ENCODE assay signal across 11 mouse cellular contexts in the genomic region with DNA sequence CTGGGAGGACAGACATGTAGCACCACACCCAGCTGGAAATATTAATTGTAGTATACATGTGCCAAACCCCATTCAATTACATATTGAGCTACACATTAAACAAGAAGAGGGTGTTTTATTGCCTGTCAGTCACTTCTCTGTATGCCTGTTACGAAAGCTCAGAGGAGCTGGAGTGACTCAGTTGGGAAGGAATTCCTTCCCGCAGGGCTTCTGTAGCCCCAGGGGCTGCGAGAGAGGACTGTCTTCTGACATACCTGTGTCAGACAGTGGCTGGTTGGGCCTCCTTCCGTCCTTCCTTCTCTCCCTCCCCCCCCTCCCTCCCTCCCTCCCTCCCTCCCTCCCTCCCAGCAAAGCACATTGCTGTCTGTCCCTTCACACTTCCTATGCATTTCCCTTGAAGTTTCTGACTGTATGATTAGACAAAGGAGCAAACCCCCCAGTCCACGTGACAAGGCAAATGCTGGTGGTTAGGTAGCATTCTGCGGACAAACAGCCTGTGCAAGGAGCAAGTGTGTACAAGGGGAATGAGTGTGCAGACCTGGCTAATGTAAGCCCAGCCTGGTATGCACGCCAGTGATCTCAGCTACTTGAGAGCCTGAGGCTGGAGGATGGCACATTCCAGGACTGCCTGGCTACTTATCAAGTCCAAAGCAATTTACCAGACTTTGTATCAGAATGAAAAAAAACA. TPM values are rescaled to one million over a fixed set of nuclear protein-coding genes. Genes with fewer than 3 reads are reported as not detected.
A peak's percentile ranks its signal among the peaks of the same experiment; 100 is the strongest.
DNase-seq lines count a peak whose midpoint lies in the region; ATAC-seq and TF ChIP-seq lines count a peak whose summit lies in the region.
"Had no signal": no experiment of that assay in that cellular context is flagged by ENCODE, and none has a peak within 500 bp of the region (broad histone marks: within the 10 kb centered on the region; RNA-seq: fewer than 3 reads in every experiment).

No protein-coding gene starts in this region.

- H3K27me3 ChIP-seq in lung, embryonic 15.5 days = no peaks in the 10 kb centered on the region
- H3K27me3 ChIP-seq in forebrain, postnatal 0 days (ENCODE audit: insufficient read depth, low read length) = no peaks in the 10 kb centered on the region
- H3K27me3 ChIP-seq in neural tube, embryonic 15.5 days (replicated peaks) = no peaks in the 10 kb centered on the region
- H3K27me3 ChIP-seq in kidney, embryonic 15.5 days = no peaks in the 10 kb centered on the region
- H3K27me3 ChIP-seq: hindbrain, embryonic 12.5 days; neural tube, embryonic 12.5 days had no signal

- no peaks in the 10 kb centered on the region for H3K36me3 ChIP-seq in lung, embryonic 15.5 days
- H3K36me3 ChIP-seq in forebrain, postnatal 0 days (ENCODE audit: insufficient read depth) = no peaks in the 10 kb centered on the region; the same call in 1 of the 2 replicates
- H3K36me3 ChIP-seq in neural tube, embryonic 15.5 days = no peaks in the 10 kb centered on the region
- no peaks in the 10 kb centered on the region for H3K36me3 ChIP-seq in kidney, embryonic 15.5 days
- H3K36me3 ChIP-seq: neural tube, embryonic 12.5 days had no signal

- no peaks in the 10 kb centered on the region for H3K9me3 ChIP-seq in lung, embryonic 15.5 days
- H3K9me3 ChIP-seq in forebrain, postnatal 0 days (ENCODE audit: low read length) = no peaks in the 10 kb centered on the region
- H3K9me3 ChIP-seq in neural tube, embryonic 15.5 days (replicated peaks) = no peaks in the 10 kb centered on the region
- H3K9me3 ChIP-seq in kidney, embryonic 15.5 days (replicated peaks) = no peaks in the 10 kb centered on the region
- H3K9me3 ChIP-seq: hindbrain, embryonic 12.5 days; neural tube, embryonic 12.5 days had no signal

- no peak for TF ChIP-seq CTCF in forebrain, postnatal 0 days (IDR thresholded peaks at IDR 0.05; ENCODE audit: low read depth)

- peak; percentile 38; the same call in 1 of the 2 replicates for ATAC-seq in lung, embryonic 15.5 days (ENCODE audit: borderline replicate concordance, extremely low read depth, low FRiP score, low TSS enrichment)
- ATAC-seq in forebrain, postnatal 0 days = no peak
- no peak for ATAC-seq in neural tube, embryonic 15.5 days (ENCODE audit: low FRiP score)
- no peak for ATAC-seq in kidney, embryonic 15.5 days (replicated peaks; ENCODE audit: low FRiP score)
- ATAC-seq: activated CD4-positive, CD25-positive, alpha-beta regulatory T cell, adult 4 months had no signal

- no peak overlapping the region for H3K4me2 ChIP-seq in lung, embryonic 15.5 days
- no peak overlapping the region for H3K4me2 ChIP-seq in forebrain, postnatal 0 days (ENCODE audit: low read depth)
- H3K4me2 ChIP-seq in neural tube, embryonic 15.5 days = no peak overlapping the region
- H3K4me2 ChIP-seq in kidney, embryonic 15.5 days = no peak overlapping the region
- H3K4me2 ChIP-seq: hindbrain, embryonic 12.5 days; neural tube, embryonic 12.5 days had no signal

- H3K4me3 ChIP-seq in lung, embryonic 15.5 days = no peak overlapping the region
- no peak overlapping the region for H3K4me3 ChIP-seq in forebrain, postnatal 0 days (ENCODE audit: low read depth, low read length)
- no peak overlapping the region for H3K4me3 ChIP-seq in neural tube, embryonic 15.5 days (replicated peaks)
- no peak overlapping the region for H3K4me3 ChIP-seq in kidney, embryonic 15.5 days (replicated peaks)
- H3K4me3 ChIP-seq: hindbrain, embryonic 12.5 days; neural tube, embryonic 12.5 days had no signal

- peak overlapping the region; percentile 45 for H3K27ac ChIP-seq in lung, embryonic 15.5 days
- H3K27ac ChIP-seq in forebrain, postnatal 0 days (ENCODE audit: low read depth, low read length) = peak overlapping the region; percentile 50; the same call in 1 of the 2 replicates
- H3K27ac ChIP-seq in neural tube, embryonic 15.5 days (replicated peaks) = 0 out of 2 replicates have a peak overlapping the region, but pooled peaks have one; percentile 9
- no peak overlapping the region for H3K27ac ChIP-seq in kidney, embryonic 15.5 days
- H3K27ac ChIP-seq: neural tube, embryonic 12.5 days had no signal

- no peak overlapping the region for H3K9ac ChIP-seq in lung, embryonic 15.5 days
- H3K9ac ChIP-seq in forebrain, postnatal 0 days = no peak overlapping the region
- no peak overlapping the region for H3K9ac ChIP-seq in neural tube, embryonic 15.5 days (replicated peaks)
- no peak overlapping the region for H3K9ac ChIP-seq in kidney, embryonic 15.5 days
- H3K9ac ChIP-seq: hindbrain, embryonic 12.5 days; neural tube, embryonic 12.5 days had no signal

- DNase-seq in lung, postnatal 10 days = no peak
- DNase-seq in ZHBTc4 (ENCODE audit: low read depth, low spot score) = peak; percentile 91
- DNase-seq in forebrain, postnatal 0 days = no peak
- no peak for DNase-seq in layer of hippocampus, adult 11-12 months (ENCODE audit: low spot score)
- DNase-seq in left cerebral cortex, adult 11 months (ENCODE audit: low spot score) = no peak

- peaks cover 27% of the 10 kb centered on the region for H3K4me1 ChIP-seq in lung, embryonic 15.5 days
- peaks cover 8% of the 10 kb centered on the region; the same call in 1 of the 2 replicates for H3K4me1 ChIP-seq in forebrain, postnatal 0 days (ENCODE audit: insufficient read depth)
- H3K4me1 ChIP-seq in neural tube, embryonic 15.5 days = peaks cover 31% of the 10 kb centered on the region
- peaks cover 48% of the 10 kb centered on the region for H3K4me1 ChIP-seq in kidney, embryonic 15.5 days

- WGBS in lung, embryonic 15.5 days = 24% methylated on average over 6 of the region's 7 CpGs
- WGBS in forebrain, postnatal 0 days = 53% methylated on average over 7 of the region's 7 CpGs
- WGBS in neural tube, embryonic 15.5 days = 66% methylated on average over 7 of the region's 7 CpGs
- 51% methylated on average over 7 of the region's 7 CpGs for WGBS in kidney, embryonic 15.5 days

RNA-seq across cellular contexts. Expression of a gene that starts 9.6 kb away (rescaled TPM):
- polyA plus RNA-seq in lung, embryonic 15.5 days (2015; fragmentation: Nextera tagmentation; extraction: Ambion mirVana) = 21.4 and 22.6 TPM in 2 replicates
- 11.0 and 11.5 TPM in 2 replicates for total RNA-seq in forebrain, postnatal 0 days (2014; rRNA removed)
- polyA plus RNA-seq in forebrain, postnatal 0 days (2015; fragmentation: Nextera tagmentation; extraction: Ambion mirVana) = 19.1 and 22.4 TPM in 2 replicates
- polyA plus RNA-seq in neural tube, embryonic 15.5 days (2015; fragmentation: Nextera tagmentation; extraction: Ambion mirVana) = 30.6 and 31.2 TPM in 2 replicates
- 21.9 and 22.4 TPM in 2 replicates for polyA plus RNA-seq in kidney, embryonic 15.5 days (2015; fragmentation: Nextera tagmentation; extraction: Ambion mirVana)

RNA-seq across cellular contexts. Expression of a gene that starts 49.9 kb away (rescaled TPM):
- 0.28 TPM in 1 of 2 replicates, not detected in the other for polyA plus RNA-seq in lung, embryonic 15.5 days (2015; fragmentation: Nextera tagmentation; extraction: Ambion mirVana)
- total RNA-seq in forebrain, postnatal 0 days (2014; rRNA removed) = not detected in 2 replicates
- 0.36 TPM in 1 of 2 replicates, not detected in the other for polyA plus RNA-seq in forebrain, postnatal 0 days (2015; fragmentation: Nextera tagmentation; extraction: Ambion mirVana)
- 1.6 TPM in 1 of 2 replicates, not detected in the other for polyA plus RNA-seq in neural tube, embryonic 15.5 days (2015; fragmentation: Nextera tagmentation; extraction: Ambion mirVana)
- 0.45 TPM in 1 of 2 replicates, not detected in the other for polyA plus RNA-seq in kidney, embryonic 15.5 days (2015; fragmentation: Nextera tagmentation; extraction: Ambion mirVana)
- polyA plus RNA-seq: hindbrain, embryonic 12.5 days; neural tube, embryonic 12.5 days had no signal
